26 mouse cellular contexts compared by ENCODE assay signal in the genomic region with DNA sequence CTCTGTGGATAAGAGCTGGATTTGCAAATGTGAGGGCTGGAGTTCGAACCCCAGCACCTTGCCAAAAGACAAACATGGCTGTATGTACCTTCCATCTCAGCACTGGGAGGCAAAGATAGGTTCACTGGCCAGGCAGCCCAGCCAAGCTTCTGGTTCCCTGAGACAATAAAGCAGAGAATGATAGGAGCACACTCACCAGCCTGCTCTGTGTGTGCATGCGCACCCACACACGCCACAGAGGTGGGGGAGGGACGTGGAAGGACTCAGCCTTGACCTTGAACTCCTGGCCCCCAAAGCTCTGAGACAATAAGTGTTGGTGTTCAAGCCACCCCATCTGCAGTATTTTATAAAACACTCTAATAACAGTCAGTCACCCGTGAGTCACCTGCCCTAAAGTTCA.
"Had no signal": no experiment of that assay in that cellular context is flagged by ENCODE, and none has a peak within 500 bp of the region (broad histone marks: within the 10 kb centered on the region; RNA-seq: fewer than 3 reads in every experiment).

No protein-coding gene starts in this region.

- H3K4me3 ChIP-seq: heart, adult 2 months; heart, embryonic 13.5 days; heart, embryonic 15.5 days; hindbrain, embryonic 10.5 days; hindbrain, embryonic 12.5 days; layer of hippocampus, adult 2 months; left cerebral cortex, adult 2 months; limb, embryonic 10.5 days; limb, embryonic 12.5 days; liver, embryonic 13.5 days; liver, embryonic 15.5 days had no signal

- H3K36me3 ChIP-seq: heart, embryonic 13.5 days; heart, embryonic 15.5 days; hindbrain, embryonic 10.5 days; hindbrain, embryonic 12.5 days; limb, embryonic 10.5 days; limb, embryonic 12.5 days; liver, embryonic 13.5 days; liver, embryonic 15.5 days had no signal

- H3K4me1 ChIP-seq: liver, embryonic 13.5 days; liver, embryonic 15.5 days had no signal

- DNase-seq: gastrocnemius, postnatal 10 days; gastrocnemius, postnatal 25 days; heart, postnatal 14 days; heart, postnatal 4 days; kidney, adult 18-20 months; kidney, adult 8-10 months; kidney, postnatal 10 days; kidney, postnatal 25 days; kidney, postnatal 4 days; liver; liver, embryonic 13.5 days had no signal

- H3K9me3 ChIP-seq: heart, embryonic 13.5 days; heart, embryonic 15.5 days; hindbrain, embryonic 10.5 days; hindbrain, embryonic 12.5 days; limb, embryonic 10.5 days; limb, embryonic 12.5 days; liver, embryonic 13.5 days; liver, embryonic 15.5 days had no signal

- H3K27ac ChIP-seq: heart, adult 2 months; heart, embryonic 13.5 days; heart, embryonic 15.5 days; hindbrain, embryonic 10.5 days; hindbrain, embryonic 12.5 days; hindbrain, embryonic 14.5 days; layer of hippocampus, adult 2 months; left cerebral cortex, adult 2 months; limb, embryonic 10.5 days; limb, embryonic 12.5 days; liver, embryonic 13.5 days; liver, embryonic 15.5 days had no signal

- H3K27me3 ChIP-seq: heart, embryonic 15.5 days; hindbrain, embryonic 12.5 days; liver, embryonic 13.5 days had no signal

- ATAC-seq: hindbrain, embryonic 16.5 days; inflammation-experienced regulatory T-cells, adult 6 months; intestine, postnatal 0 days had no signal

- H3K9ac ChIP-seq: heart, embryonic 13.5 days; heart, embryonic 15.5 days; hindbrain, embryonic 12.5 days; hindbrain, embryonic 14.5 days; limb, embryonic 12.5 days; liver, embryonic 13.5 days; liver, embryonic 15.5 days had no signal

- H3K4me2 ChIP-seq: heart, embryonic 13.5 days; heart, embryonic 15.5 days; hindbrain, embryonic 12.5 days; hindbrain, embryonic 14.5 days; limb, embryonic 12.5 days; liver, embryonic 11.5 days; liver, embryonic 13.5 days; liver, embryonic 15.5 days had no signal
